Mouse (Mus musculus): ENCODE results near the gene Krtap6-2. TPM values are rescaled to one million over a fixed set of nuclear protein-coding genes. Genes with fewer than 3 reads are reported as not detected.

Gene Krtap6-2
- polyA plus RNA-seq, 1 experiment: not detected

DNA sequence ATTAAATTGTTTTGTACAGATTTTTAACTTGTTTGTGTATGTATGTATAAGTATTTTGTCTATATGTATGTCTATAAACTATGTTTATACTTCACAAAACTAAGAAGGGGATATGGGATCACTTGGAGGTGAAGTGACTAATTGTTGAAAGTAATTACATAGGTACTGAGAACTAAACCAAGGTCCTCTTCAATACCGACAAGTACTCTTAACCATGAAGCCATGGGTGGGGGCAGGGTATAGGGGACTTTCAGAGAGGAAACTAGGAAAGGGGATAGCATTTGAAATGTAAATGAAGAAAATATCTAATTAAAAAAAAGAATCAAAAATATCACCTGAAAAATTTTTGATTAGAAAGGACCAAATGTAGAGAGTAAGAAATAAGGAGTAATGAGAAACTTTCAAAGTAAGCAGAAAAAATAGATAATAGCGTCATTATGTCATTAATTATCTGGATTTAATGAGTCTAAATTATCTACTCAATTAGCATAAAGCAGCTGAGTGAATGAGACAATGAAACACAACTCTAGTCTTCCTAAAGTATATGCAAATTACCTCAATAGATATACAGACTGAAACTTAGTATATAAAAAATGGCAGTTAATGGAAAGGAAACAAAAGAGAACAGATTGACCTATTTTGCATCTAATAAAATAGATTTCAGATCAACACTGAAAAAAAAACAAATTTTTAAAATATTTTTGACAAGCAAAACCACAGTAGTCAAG, 47.0 kb downstream of the Krtap6-2 start:
- Histone ChIP-seq H3K27ac (ENCODE audit: control insufficient read depth, insufficient read depth, low read depth, low read length) (no peak overlapping the region), H3K36me3 (ENCODE audit: control insufficient read depth, insufficient read depth, low read length) (no peaks in the 10 kb centered on the region)
- no peak for TF ChIP-seq POLR2A (IDR thresholded peaks at IDR 0.05; ENCODE audit: control insufficient read depth, low read depth, low read length)

More for the DNA sequence above, 47.0 kb downstream of the Krtap6-2 start:
- no peaks in the 10 kb centered on the region for H3K27me3 ChIP-seq (ENCODE audit: control insufficient read depth, insufficient read depth, low read length)
- no peak overlapping the region for H3K4me3 ChIP-seq (ENCODE audit: control insufficient read depth, low read depth, low read length)
- H3K4me1 ChIP-seq (ENCODE audit: control insufficient read depth, insufficient read depth, low read length): no peaks in the 10 kb centered on the region

Other genes starting within 250 kb of the Krtap6-2 start
- gene 1110057P08Rik, start 245.4 kb downstream of the Krtap6-2 start, polyA plus RNA-seq (2012; rRNA removed): not detected in 2 replicates
- not detected in 2 replicates for gene Krtap20-2, start 214.2 kb downstream of the Krtap6-2 start, polyA plus RNA-seq (2012; rRNA removed)
- not detected in 2 replicates for gene Krtap21-1, start 16.2 kb downstream of the Krtap6-2 start, polyA plus RNA-seq (2012; rRNA removed)
- gene Krtap8-1, start 67.8 kb upstream of the Krtap6-2 start, polyA plus RNA-seq (2012; rRNA removed): not detected in 2 replicates
- not detected in 2 replicates for gene Krtap7-1, start 88.2 kb upstream of the Krtap6-2 start, polyA plus RNA-seq (2012; rRNA removed)
- not detected in 2 replicates for gene Krtap11-1, start 151.1 kb upstream of the Krtap6-2 start, polyA plus RNA-seq (2012; rRNA removed)

Data from testis, adult 2 months (tissue).